Mouse (Mus musculus) kidney, postnatal 25 days (tissue): ENCODE results near the gene Nrarp.

Source experiments
- DNase-seq, 2 experiments: peaks; one replicate each; pipeline ENCODE4 v3.0.0; 2021; ENCODE audit warnings: mixed read lengths in 2 of 2

The Nrarp gene

DNA sequence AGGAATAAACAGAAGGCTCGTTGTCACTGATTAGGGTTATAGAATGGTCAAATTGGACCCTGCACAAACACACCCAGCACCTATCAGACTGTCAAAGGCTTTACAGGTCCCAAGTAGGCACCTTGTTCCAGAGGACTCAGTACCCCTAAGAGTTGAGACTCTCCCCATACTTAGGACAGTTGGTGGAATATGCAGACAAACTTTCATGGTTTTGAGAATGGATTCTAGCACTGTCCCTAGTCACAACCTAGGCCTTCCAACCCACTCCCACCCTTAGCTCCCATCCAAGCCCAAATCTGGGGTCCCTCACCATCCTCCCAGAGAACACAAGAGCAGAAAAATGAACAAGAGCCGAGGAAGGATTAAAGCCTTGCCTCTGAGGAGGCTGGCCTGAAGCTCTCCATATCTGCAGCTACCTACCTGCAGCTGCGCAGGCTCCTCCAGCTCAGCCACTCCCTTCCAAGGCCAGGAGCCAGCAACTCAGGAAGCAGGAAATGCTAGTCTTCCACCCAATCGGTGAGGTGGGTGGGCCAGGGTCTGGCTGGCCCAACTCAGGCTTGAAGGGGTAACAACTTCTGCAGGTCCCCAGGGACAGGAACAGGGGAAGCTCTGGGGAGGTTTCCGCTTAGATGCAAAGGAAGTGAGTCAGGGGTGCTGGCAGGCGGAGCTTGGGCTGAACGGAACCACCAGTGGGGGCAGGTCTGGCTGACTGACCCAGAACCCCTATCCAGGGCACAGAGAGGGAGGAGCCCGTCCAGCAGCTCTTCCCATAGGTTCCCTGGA lies 15.8 kb downstream of the Nrarp start, which contains the start of gene Tor4a:
TSS of gene Tor4a (minus strand) at position 715 of the 783 bp plus-strand sequence.
- DNase-seq: peak; percentile 87 to 96

DNA sequence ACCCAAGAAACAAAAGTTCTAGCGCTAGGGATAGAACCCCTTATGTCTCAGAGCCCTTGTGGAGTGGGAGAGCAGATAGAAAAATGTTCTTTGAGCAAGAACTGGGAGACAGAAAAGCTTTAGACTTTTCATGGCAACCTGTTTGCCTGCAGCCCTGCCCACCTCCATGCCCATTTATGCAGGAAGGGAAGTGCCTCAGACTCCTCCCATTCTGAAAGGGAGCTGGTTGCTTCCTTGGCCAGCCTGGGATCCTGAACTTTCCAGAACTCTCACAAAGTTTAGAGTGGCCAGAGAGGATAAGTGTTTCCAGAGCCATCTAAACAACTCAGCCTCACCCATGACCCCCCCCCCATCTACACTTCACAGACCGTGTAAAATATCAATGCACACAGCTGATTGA lies 16.6 kb downstream of the Nrarp start:
- DNase-seq: peak in 1 of 2 experiments; percentile 45

- DNase-seq: peak in 1 of 2 experiments; percentile 25
Measured at GRCm38 (mm10) chr2:25197946-25198345, 17.4 kb downstream of the Nrarp start.

GRCm38 (mm10) chr2:25200631-25201030 lies 20.1 kb downstream of the Nrarp start:
- peak in 1 of 2 experiments; percentile 30 for DNase-seq

DNA sequence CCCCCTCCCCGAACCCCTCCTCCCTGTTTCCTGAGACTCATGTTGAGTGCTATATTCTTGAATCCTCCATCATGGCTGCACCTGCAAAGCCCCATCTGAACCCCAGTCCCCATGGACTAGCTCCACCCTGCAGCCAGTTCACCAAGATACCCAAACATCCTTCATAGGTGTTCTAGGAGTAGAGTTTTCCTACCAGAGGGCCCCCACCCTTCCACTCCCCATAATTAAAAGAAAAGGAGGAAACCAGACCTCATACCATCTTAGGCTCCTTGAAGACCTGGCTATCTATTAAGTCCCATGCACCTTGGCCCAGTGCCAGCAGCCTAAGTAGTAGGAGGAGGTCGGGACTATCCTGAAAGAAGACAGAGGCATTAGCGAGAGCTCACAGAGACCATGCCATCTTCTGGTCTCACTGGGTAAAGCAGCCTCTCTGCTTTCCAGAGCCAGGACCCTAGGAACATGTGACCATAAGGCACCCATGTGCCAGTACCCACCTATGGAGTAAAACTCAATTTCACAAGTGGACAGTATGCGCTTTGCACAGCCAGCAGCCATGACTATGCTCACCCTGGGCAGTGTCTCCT lies 23.2 kb downstream of the Nrarp start:
- DNase-seq: peak; percentile 57 to 66

DNA sequence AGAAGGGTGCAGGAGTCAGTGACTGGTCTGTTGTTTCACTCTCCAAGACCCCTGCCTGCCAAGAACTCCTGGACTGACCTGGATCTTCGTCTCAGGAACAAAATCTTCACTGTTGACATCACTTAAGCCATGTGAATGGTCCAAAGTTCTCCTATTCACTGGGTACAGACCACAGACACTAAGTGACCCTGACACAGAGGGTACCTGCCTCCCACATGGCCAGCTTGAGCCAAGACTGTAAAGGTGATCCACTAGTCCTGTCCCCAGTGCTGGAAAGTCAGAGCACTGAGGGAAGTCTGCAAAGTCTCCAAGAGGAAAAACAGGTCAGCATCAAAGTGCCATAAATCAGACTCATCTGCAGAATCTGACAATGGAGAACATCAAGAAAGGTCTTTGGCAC lies 27.0 kb downstream of the Nrarp start:
- peak in 1 of 2 experiments; percentile 55 for DNase-seq

DNA sequence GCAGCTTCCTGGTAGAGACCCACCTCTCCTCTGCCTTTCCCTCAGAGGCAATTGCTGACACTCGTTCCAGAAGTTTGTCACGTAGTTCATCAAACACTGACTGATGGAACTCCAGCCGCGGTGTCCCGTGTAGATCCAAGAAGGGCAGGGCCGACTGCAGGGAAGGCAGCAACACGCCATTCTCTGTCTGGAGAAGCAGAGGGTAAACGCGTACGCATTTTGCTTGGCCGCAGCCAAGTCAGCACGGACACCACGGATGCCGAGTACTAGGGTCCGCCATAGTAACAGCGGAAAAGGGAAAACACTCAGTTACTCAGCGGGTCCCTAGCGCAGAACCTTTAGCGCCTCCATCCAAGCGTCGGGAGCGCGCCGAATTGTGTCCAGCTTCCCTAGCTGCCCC lies 30.1 kb downstream of the Nrarp start:
- DNase-seq: no peak

DNA sequence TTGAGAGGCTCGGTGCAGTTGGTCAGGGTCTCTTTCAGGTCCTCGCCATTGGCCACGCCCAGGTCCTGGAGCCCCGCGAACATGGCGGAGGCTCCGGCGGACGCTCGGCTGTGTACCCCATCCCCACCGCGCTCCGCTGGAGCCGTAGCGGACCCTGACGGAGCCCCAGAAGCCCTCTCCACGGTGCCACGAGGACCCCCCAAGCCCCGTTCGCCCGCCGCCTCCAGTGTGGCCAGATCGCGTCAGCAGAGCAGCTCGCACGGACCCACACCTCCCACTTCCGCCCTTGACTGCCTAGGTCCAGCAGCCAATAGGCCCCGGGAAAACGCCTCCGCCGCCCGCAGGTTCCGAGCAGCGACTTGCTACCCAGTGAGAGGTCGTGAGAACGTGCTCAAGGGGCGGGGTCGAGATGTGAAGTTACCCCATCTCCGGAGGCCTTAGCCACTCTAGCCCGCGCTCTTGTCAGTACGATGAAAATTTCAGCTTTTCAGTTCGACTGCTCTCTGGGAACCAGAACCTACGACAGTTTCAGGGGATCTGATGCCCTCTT lies 30.6 kb downstream of the Nrarp start, which contains the start of gene Nelfb:
TSS of gene Nelfb (minus strand) at position 369 of the 550 bp plus-strand sequence.
- DNase-seq: peak; percentile 92 to 96

DNA sequence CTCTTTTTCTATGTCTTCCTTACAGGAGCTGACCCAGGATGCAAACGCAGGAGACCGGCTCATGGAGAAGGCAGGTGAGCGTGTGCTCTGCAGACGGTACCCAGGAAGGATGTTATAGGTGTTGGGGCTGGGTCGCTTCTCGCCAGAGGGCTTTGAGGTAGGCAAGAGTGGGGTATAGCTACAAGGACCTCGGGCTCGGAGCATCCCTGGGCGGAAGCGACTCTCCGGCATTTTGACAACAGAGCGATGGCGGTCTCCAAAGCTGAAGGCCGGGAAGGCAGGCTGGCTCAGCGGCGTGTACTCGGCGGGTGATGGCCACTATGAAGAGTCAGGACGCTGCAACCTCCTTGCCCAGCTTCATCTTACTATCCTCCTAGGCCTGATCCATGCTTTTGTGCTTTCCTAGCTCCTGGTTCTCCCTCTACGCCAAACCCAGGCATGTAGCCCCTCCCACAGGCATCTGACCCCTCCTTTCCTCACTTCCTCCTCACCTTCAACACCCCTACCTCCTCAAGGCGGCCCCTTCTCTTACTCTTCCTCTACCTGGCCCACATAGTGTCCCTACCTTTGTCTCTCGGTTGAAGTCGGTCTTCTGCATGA lies 32.8 kb downstream of the Nrarp start:
- peak in 1 of 2 experiments; percentile 32 for DNase-seq

GRCm38 (mm10) chr2:25214444-25214843 lies 33.9 kb downstream of the Nrarp start, which contains the start of gene Stpg3:
Gene Stpg3 (minus strand): TSS chr2:25214637.
- DNase-seq: peak; percentile 55 to 84

DNA sequence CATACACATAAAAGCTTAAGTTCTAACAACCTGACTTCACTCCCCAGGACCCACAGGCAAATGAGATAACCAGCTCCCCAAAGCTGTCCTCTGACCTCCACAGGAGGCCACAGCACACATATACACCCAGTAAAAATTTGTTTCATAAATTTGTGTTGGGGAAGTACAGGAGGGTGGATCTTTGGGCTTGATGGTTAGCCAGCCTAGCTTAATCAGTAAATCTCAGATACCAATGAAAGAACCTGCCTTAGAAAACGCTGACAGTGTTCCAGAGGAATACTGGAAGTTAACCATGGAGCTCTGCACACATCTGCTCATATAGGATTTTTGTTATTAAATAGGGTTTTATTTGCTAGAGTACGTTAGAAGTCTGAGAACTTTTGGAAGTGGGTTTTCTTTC lies 37.1 kb downstream of the Nrarp start:
- DNase-seq: no peak

DNA sequence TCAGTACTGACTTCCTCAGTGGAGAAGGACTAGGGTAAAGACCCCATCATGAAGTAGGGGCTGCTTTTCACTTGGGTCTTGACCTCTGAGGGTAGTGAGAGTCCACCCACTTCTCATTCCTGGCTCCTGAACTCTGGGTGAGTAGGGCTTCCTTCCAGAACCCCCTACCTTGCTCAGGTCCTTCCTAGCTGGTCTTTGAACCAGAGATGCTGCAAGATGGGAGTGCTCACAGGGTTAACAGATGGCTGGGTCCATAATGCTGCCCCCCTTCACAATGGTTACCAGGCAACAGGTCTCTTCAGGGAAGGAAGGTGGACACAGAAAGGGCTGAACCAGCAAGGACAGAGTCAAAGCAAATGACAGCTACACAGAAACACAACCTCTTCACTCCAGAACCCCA lies 37.9 kb downstream of the Nrarp start, which contains the start of gene Fam166a:
TSS of gene Fam166a (plus strand) at position 301 of the 400 bp plus-strand sequence.
- DNase-seq: no peak

- no peak for DNase-seq
Measured at GRCm38 (mm10) chr2:25221331-25221772, 40.8 kb downstream of the Nrarp start.

GRCm38 (mm10) chr2:25223681-25224491 lies 43.3 kb downstream of the Nrarp start:
- DNase-seq: peak; percentile 81 to 94

DNA sequence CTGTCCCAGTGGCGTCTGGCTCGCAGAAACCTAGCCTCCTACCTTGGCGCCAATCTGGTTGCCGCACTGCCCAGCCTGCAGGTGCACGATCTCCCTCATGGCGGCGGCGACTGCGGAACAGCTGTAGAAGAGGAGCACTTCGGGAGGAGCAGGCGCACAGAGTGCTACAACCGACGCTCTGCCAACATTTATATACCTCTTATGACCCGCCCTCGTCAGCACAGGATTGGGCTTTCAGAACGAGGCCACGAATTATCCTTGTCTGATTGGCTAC lies 43.9 kb downstream of the Nrarp start, which contains the start of gene Tubb4b:
TSS of gene Tubb4b (minus strand) at position 211 of the 274 bp plus-strand sequence.
- DNase-seq: no peak

DNA sequence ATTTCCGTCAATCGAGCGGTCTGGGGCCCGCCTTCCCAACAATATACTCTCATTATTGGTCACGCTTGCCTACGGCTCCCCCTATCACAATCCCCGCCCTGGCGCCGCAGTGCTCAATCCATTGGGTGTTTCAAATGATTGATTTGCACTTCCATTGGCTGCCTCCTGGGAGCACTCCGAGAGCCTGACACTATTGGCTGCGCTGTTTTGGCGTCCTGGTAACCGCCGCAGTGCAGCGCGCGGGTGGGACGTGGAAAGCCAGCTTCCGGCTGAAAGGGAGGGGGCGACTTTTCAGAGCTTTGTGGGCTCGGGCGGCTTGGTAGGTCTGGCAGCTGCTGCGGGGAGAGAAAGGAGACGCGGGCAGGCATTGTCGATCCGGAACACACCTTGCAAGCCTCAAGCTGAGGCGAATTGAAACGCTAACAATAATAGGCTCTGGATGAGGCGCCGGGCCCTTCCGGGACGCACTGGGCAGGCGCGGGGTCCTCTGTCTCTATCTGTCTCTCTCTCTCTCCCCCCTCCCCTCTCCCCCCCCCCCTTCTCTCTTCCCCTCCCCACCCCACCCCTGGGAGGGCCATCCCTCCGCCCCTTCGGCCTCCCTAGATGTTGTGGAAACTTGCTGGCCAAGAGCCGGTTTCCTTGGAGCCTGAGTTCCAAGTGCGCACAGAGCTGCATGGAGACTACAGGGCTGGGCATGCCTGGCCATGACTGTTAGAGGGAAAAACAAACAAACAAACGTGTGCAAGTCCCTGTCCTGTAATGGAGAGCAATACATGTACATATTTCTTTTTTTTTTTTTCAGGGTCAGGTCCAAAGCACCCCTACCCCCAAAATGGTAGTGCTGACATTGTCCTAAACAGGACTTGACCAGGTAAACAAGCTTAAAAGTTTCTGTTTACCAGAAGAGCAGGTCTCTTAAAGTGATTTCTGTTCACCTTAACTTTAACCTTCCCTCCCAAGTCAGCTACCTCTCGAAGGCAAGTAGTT lies 44.5 kb downstream of the Nrarp start:
- peak; percentile 98 to 100 for DNase-seq

- DNase-seq: no peak
Measured at GRCm38 (mm10) chr2:25225811-25226379, 45.3 kb downstream of the Nrarp start.

- peak in 1 of 2 experiments; percentile 43 for DNase-seq
Measured at GRCm38 (mm10) chr2:25226864-25227263, 46.3 kb downstream of the Nrarp start.

- DNase-seq: no peak
Measured at GRCm38 (mm10) chr2:25227406-25227805, 46.8 kb downstream of the Nrarp start.

DNA sequence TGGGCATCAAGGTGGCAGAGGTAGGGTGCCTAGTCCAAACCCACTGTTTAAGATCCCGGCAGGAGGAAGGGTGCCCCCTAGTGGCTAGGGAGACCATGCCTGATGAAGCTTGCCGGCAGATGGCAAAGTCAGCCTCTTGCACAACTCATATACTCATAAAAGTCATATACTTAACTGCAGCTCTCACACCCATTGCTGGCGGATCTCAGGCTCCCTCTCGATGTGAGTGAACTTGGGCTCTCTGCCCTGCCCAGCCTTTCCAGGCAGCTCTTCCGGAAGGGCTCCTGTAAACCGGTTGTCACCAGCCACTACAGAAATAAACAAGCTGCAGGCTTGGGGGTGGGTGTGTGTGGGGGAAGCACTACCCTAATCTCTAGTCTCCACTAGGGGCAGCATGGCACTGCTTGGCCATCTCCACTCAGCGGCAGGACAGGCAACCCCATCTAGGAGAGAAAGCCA lies 47.9 kb downstream of the Nrarp start:
- DNase-seq: peak; percentile 93 to 95
